Mouse (Mus musculus) thymus, postnatal 36 days (tissue): ENCODE results near the gene Lrp1.

Experiments
- DNase-seq, 2 experiments: peaks; one replicate each; pipeline ENCODE4 v3.0.0; 2022; ENCODE audit warnings: mixed read lengths in 2 of 2

Gene Lrp1

DNA sequence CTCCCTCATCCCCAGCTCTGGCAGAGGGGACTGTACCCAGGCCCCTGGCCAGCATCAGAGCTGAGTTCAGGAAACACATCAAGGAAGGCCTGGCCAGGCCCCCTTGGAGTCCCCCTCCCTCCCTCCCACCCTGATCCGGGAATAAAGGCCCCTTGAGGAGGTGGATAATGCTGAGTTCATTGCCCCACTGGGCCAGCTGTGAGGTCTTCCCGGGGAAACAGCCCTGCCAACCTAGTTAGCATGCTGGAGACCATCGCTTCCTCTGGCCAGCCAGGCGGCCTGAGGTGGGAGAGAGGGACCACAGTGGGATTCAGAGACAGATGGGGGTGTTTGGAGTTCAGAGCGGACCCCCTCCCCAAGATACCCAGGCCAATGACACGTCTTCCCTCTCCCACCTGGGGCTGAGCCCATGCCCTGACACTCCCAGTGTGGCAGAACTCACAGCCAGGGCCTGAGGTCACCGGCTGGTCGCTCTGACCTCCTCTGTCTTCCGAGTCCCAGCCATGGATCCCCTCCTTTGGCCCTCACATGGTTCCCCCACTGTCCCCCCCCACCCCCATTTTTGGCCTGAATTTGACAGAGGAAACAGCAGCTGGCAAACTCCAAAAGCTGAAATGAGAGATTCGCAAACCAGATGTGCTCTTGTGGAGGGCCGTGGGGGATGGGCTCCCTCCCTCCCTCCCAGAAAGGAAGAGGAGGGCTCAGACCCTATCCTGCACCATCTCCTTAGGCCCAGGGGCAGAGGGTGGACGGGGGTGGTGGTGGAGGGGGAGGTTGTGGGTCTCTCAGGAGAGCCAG is 6.5 kb downstream of the Lrp1 start:
- DNase-seq, result no peak

DNA sequence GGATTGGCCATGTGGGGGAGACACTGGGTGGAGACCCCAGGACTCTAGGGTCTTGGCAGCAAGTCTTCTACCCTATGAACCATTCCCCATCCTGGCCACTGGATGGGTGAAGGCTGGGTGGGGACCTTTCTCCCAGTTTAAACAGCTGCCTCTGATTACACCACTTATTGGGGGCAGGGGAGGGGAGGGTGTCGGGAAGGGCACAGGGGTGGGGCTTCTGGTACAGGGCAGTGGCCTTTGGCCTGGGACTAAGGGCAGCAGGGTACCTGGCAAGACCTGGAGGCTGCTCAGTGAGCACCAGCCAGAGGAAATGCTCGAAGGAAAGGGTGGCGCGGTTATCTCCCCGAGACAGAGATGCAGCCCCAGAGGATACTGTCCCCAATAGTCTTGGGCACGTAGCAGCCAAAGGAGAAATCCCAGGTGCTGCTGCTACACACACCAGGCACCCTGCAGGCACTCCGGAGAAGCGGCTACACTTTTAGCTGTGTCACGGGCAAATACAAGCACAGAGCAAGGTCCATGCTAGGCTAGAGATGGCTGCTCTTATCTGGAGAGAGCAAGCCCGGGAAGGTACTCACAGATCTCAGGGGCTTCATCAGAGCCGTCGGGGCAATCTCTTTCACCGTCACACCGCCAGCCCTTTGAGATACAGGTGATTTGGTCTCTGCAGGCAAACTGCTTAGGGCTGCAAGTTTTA is 8.7 kb downstream of the Lrp1 start:
- DNase-seq, result no peak

DNA sequence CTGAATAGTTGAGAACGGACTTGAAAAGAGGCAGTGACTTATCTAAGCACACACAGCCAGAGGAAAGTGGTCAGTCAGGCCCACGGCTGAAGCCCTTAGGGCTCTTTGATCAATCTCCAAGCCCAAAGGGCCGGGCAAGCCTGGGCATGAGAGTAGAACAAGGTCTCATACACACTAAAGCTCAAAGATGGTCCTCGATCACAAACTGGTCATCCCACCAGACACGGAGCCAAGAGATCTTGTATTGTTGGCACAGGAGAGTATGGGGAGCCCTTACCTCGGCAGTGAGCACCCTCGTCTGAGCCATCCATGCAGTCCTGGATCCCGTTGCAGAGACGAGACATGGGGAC is 10.9 kb downstream of the Lrp1 start:
- no peak for DNase-seq

DNA sequence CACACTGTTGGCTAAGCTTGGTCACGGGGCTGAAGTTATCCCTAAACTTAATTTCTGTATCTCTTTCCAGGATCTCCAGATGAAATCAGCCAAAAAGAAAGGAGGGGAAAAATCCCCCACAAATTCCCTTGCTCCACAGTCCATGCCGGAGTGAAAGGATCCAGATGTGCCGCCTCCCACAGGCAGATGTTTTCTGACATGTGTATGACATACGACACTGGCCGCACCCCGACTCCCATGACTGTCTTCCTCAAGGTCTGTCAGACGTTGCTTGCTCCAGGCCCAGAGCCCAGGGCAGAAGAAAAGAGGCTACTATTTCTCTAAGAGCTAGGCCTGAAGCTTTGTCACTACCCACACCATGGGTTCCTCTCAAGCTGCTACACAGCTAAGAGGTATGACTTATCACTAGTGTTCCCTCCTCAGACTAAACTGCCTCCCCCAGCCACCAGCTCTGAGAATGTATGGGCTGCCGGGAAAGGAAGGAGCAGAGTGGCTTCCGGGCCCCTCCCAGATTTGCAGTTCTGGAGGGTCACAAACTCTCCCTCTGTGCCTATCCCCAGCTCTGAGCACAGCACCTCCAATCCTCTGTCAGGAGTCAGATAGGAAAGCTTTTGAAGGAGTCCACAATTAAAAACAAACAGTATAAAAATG is 11.4 kb downstream of the Lrp1 start:
- DNase-seq, result no peak

DNA sequence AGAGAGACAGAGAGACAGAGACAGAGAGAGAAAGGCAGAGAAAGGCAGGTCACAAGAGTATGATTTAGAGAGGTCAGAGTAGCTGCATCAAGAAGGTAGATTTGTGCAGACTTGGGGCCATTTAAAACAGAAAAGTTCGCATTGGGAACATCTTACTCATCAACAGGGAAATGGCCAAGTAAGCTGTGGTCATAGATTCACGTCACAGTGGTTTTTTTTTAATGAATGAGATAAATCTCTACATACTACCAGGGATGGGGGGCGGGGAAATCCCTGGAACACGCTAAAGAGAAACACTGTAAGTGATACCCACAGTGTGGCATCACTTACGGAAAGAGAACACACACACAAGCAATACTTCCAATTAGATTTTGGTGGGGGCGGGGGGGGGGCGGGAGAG is 13.9 kb downstream of the Lrp1 start:
- no peak for DNase-seq

DNA sequence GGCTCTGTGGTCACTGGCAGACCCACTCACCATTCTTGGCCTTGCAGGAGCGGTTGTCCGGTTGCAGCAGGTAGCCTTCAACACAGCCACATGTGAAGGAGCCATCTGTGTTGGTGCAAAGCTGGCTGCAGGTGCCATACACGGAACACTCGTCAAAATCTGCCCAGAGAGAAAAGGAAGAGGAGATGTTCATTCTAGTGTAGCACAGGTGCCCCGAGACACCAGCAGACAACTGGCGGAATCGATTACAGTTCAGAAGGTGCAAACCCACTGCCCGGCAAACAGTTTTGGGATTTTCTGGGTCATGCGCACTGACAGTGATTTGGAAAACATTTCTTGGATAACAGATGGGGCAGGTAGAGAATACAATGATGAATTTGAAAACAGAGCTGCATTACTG is 15.2 kb downstream of the Lrp1 start:
- no peak for DNase-seq

DNA sequence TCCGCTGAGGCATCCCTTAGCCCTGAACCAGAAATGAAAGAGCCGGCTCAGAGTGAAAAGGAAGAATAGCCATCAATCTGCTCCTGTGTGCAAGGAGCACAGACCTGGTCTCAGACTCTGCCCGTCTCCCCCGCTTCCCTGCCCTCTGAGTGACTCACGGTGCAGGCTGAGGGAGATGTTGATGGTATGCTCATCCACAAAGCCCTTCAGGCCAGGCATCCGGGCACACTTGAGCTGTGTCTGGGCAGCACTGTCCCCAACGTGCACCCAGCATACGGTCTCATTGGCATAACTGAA is 15.7 kb downstream of the Lrp1 start:
- DNase-seq, result no peak

DNA sequence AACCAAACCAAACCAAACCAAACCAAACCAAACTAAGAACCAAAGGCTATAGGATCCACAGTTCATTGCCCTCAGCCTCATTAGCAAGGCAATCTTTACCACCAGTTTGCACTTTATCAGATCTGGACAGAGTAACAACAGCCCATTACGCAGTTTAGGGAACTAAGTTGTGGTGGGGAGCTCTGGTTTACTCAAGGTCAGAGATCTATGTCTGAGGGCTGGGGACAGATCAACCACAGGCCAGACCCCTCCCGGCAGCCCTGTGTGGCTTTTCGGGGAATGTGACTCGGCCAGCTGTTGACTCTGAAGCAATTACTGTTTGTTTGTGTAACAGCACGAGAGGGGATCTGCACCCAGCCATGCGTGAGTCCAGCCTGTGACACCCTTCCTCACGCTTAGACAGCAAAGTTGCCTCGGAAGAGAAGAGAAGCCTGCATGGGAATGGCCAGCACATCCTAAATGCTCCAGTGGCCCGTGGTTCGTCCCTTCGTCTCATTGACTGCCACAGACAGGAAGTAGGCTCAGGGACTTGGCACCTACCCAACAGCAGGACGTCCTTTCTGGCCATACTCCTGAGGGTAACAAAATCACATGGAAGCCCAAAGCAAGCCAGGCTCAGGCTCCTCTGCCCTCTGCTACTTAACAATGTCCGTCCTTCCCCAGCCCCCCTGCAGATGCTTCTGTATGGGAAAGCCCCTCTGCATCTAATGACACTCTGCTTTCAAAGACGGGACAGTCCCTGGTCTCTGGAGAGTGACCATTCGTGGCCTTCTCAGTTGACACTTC is 16.3 kb downstream of the Lrp1 start:
- no peak for DNase-seq

DNA sequence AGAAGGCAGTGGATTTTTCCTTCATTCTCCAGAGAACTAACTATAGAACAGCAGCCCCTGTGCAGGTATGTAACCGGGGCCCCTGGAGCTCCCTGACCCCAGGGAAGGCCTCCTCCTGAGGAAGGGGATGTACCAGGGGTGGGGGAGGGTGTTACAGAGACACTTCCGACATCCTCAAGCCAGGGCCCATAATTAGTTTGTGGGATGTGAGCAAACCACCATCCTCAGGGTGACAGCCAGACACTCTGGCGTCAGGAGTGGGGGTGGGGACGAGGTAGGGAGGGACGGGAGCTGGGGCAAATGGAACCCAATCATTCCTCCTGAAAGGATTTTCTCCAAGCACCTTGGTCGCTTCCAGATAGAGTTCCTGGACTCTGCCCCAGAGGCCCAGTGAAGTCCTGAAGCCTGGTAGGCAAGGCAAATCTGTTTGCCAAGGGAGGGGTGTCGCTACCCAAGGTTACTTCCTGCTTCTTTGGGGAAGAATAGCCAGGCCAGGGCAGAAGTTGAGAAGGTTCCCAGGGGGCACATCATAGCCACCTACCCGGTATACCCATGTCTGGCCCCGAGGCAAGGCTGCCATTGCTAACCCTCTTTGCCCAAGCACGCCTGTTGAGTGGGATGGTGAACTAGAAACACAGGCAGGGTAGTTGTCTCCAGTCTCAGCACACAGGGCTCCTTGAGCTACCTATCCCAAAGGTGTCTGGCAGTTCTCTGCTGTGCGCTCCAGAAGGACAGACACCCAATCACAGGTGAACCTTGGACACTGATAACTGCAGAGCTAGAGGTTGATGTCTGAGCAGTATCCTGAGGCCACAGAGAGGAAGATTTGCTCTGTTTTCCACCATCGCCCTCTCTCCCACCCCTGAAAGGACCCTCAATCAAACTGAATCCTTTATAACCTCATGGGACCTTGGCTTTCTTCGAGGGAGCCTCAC is 17.2 kb downstream of the Lrp1 start:
- no peak for DNase-seq

DNA sequence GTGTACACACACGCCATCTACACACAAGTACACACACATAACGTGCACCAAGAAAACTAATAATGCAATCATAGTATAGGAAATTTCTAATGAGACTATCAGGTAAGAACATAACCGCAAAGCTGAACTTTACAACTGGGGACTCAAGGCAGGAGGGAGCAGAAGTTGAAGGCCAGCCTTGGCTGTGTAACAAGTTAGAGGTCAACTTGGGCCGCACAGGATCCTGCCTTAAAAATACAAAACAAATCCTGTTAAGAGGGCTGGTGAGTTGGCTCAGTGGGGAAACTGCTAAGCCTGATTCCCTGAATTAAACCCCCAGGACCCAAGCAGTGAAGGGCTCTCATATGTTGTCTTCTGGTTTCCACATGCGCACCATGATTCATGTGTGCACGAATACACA is 18.8 kb downstream of the Lrp1 start:
- DNase-seq, result no peak

DNA sequence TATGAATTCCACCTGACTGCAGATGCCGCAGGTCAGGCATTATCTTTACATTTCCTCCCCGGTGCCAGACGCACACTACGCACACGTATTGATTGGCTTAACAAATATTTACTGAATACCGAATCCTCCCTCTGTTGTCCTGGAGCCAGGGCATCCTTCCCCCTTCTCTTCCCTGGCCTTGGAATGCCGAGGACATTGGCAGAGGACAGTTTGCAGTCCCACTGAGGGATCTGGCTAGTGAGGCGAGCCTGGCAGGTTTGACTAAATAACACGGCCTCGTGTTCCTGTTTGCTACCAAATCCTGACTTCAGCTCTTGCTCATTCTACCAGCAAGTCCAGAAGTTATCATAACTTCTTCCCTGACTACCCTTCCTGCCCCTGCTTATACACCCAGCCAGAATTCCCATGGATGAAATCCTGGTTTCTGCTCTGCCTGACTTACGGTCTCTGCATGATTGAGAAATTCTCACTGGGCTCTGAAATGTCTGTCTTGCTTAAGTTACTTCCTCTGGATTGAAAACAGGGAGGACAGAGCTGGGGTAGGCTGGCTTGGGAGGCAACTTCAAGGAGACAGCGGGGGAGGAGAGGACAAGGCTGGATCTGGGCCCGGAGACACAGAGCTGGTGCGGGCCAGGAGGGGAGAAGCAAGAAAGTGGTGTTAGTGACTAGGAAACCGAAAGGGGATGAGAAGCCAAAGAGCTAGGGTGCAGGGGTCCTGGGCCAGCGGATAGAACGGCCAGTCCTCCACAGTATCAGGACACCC is 21.0 kb downstream of the Lrp1 start:
- DNase-seq, result no peak

DNA sequence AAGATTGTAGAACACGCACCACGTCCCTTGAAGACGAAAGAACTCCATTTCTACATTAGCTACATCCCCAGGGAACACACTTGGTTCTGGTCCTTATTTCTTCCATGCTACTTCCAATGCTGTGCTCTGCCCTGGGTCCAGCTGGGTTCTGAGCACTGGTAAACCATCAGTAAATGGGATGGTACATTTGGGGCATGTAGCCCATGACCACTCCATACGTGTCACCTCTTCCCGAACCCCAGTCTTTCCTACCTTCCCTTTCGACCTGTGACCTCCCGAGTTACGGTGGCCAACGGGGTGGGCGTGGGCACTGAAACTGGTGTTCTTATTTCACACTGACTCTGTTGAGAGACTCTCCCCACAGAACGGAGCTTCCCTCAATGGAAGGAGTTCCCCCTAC is 21.7 kb downstream of the Lrp1 start:
- no peak for DNase-seq

DNA sequence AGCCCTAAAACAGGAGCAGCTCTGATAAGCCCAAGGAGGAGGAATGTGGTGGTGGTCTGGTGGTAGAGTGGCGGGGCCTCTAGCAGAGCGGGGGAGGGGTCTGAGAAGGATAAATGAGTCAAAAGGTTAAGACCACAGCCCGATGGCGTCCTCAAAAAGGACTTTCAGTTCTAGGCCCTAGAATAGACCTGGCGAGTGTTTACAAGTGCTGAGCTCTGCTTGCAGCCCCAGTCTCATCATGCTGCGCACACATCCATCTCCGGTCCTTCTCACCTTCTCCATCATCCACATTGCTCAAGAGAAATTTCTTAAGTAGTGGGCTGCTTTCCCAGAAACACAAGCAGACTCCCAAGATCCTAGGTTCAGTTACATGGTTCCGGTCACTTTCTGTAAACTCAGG is 22.3 kb downstream of the Lrp1 start:
- no peak for DNase-seq

DNA sequence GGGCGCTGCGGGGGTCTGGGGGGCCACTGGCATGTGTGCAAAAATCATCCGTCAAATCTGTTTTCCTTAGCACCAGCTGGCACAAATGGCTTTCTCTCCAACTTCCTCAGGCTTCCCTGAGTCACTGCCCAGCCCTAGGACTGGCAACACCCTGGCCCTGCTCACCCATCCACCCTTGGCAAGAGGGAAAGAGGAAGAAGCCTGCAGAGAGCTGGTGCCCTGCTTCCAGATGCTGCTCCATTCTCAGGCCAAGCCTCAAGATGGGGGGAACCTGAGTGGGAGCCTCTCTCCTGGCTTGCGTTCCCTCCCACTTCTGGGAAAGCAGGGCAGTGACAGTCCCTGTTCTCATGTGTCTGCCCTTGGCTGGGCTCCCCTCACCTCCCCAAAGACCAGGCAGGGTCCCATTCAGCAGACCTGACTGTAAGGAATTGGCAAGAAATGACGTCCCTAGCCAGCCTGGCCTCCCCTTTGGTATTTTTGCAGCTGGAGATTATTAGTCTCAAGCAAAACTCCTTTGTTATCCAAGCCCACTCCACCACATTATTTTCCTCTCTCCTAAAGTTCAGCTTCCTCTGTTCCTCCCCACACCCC is 23.5 kb downstream of the Lrp1 start:
- DNase-seq, result no peak

DNA sequence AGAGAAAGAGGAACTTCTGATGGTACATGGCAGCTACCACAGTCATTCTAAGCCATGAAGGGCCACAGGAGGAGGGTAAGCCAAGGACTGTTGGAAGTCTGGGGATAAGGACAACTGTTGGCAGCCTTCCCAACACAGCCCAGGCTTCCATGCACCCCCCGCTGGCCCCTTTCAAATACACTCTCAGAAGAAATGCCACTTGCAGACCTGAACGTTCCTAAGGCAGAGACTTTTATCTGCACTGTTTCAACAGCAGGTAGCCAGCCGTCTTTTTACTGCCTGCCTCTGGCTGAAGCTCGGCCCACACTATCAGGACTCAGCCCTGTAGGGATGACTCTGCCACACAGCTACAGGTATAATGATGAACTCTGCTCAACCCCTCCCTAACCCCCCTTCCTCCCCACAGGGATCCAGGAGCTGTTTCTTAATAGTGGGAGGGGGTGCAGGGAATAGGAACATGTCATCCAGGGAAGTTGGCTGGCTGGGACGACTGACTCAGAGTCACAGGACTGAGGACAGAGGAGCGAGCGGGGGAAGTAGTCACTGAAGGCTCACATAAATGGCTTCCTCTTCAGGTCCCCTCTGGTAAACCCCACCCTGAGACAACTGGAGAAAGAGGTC is 24.5 kb downstream of the Lrp1 start:
- no peak for DNase-seq

DNA sequence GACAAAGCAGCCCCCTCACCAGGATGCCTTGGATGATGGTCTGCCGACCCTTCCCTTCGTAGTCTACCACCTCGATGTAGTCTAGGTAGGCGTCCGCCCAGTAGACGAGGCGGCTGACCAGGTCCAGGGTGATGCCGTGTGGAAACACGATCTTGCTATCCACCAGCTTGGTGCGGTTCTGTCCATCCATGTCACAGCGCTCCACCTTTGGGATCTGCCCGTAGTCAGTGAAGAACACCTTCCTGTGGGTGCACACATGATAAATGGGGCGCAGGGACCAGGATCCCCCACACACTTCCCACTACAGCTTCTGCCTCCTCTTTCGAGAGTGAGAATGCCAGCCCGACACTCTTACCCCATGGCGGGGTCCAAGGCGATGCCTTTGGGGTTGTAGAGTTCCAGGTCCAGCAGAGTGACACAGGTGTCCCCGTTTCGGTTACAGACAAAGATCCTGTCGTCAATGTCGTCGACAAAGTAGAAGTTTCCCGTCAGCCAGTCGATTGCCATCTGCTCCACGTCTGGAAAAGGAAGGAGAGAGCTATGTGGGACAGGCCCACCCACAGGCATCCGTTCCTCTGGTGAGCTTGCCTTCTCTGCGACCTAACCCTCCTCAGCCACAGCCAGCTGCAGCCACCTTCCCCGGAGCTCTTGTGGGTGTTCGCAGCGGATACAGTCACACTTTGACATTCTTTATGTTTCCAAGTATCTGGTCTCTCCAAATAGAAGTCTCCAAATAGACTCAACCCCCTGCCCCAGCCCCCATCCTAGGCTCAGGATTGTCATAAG is 25.8 kb downstream of the Lrp1 start:
- no peak for DNase-seq

DNA sequence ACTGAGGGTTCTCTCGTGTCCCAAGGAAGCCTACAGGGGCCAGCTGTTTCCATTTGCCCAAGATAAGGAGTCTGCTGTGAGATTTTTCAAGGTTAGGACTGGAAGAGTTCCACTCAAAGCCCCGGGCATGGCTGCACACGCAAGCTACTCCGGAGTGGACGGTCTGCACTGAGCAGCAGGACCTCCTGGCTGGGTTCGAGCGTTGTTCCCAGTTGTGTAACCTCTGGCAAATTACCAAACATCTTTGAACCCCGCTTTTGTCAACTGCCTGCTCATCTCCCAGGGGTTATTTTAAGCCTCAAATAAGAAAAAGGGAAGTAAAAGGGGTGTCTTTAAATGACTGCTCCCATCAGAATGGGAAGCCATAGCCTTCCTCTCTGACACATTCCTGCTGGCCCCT is 26.5 kb downstream of the Lrp1 start:
- no peak for DNase-seq

DNA sequence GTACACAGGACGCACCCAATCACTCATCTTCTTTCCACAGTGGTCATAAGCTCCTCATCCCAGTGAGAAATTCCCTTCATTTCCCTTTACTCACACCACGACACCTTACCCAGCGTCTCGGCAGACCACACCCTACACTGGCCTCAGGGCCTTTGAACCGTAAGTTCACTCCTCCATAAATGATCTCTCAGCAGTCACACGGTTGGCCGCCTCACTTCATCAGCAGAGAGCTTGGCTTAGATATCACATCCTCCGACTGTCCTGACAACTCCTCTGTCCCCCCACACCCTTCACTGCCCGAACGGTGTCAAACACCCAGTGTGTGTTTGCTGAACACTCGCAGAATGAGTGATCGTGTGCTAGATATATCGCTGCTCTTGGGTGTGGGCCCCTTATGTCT is 28.1 kb downstream of the Lrp1 start:
- no peak for DNase-seq

DNA sequence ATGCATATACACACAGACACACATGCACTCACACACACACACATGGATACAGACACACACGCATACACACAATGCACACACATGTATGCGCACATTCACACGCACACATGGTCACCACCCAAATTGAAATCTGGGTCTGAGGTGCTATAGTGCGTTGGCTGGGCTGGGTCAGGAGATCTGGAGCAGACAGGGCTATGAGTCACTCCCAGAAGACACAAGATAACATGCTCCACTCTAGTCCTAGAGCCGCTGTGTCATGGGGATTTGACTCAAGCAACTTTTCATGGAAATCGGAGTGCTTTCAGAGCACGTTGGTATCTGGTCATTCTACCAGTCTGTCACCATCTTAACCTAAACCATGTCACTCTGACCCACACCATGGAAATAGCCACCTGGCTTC is 28.5 kb downstream of the Lrp1 start:
- DNase-seq, result no peak

DNA sequence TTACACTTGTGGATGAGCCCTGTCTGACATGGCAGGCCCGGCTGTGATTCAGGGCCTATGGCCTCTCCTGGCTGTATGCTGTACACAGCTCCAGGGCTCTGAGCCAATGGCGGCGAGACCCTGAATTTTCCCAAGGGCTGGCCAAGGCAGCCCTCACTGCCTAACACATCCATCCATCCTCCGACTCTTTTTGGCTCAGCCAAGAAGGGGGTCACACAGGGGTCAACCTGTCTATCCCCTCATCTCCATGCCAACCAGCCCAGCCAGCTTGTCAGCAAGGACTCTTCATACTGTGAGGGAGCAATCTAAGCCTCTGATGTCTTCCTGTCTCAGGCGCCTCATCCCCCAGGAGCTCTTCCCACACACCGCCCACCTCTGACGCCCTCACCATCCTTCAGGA is 29.4 kb downstream of the Lrp1 start:
- no peak for DNase-seq
